Mouse (Mus musculus): Measurements from ENCODE around the gene Ncor2. TPM values are rescaled to one million over a fixed set of nuclear protein-coding genes. Genes with fewer than 3 reads are reported as not detected.

The Ncor2 gene
- total and polyA plus RNA-seq, 3 experiments: 5.0 to 46.8 TPM; not detected in 1

GRCm38 (mm10) chr5:125021298-125021697 lies 157.7 kb downstream of the Ncor2 start:
- Histone ChIP-seq H3K4me3 (ENCODE audit: control insufficient read depth in 1 of 2, insufficient read depth in 1 of 2, low read depth in 2 of 2, low read length in 2 of 2) (no peak overlapping the region), H3K27ac (ENCODE audit: control insufficient read depth, low read depth, low read length) (no peak overlapping the region), H3K79me2 (ENCODE audit: control insufficient read depth, insufficient read depth, low read length, poor library complexity) (no peaks in the 10 kb centered on the region), H3K27me3 (ENCODE audit: control insufficient read depth in 1 of 2, insufficient read depth in 2 of 2, low read length in 2 of 2) (no peaks in the 10 kb centered on the region), H3K36me3 (ENCODE audit: control insufficient read depth in 1 of 2, insufficient read depth in 2 of 2, low read length in 2 of 2) (no peaks in the 10 kb centered on the region), H3K9ac (ENCODE audit: control insufficient read depth, low read depth, low read length, poor library complexity, severe bottlenecking) (no peak overlapping the region), H3K9me3 (replicated peaks; ENCODE audit: insufficient read depth, low read length) (no peaks in the 10 kb centered on the region), H3K4me1 (ENCODE audit: control insufficient read depth in 1 of 2, insufficient read depth in 2 of 2, low read length in 2 of 2) (no peaks in the 10 kb centered on the region)
- TF ChIP-seq MYC (IDR thresholded peaks at IDR 0.05; ENCODE audit: low read depth, low read length) (no peak), SMC3 (IDR thresholded peaks at IDR 0.05; ENCODE audit: low read depth, low read length) (no peak), ZKSCAN1 (IDR thresholded peaks at IDR 0.05; ENCODE audit: low read depth, low read length) (no peak), USF2 (IDR thresholded peaks at IDR 0.05; ENCODE audit: borderline replicate concordance in 1 of 2, insufficient read depth in 1 of 2, low read depth in 1 of 2, low read length in 2 of 2) (no peak), POLR2AphosphoS5 (IDR thresholded peaks at IDR 0.05; ENCODE audit: borderline replicate concordance, low read depth, low read length) (no peak), CHD1 (IDR thresholded peaks at IDR 0.05; ENCODE audit: low read depth, low read length) (no peak), POLR2AphosphoS2 (IDR thresholded peaks at IDR 0.05; ENCODE audit: low read length) (no peak), HCFC1 (IDR thresholded peaks at IDR 0.05; ENCODE audit: low read depth, low read length) (no peak), GATA1 (IDR thresholded peaks at IDR 0.05; ENCODE audit: low read depth, low read length) (no peak), MAFK (IDR thresholded peaks at IDR 0.05; ENCODE audit: borderline replicate concordance, low read depth, low read length) (no peak), MAZ (IDR thresholded peaks at IDR 0.05; ENCODE audit: low read depth, low read length) (no peak), MYB (IDR thresholded peaks at IDR 0.05; ENCODE audit: low read depth, low read length) (no peak), KAT2A (conservative IDR thresholded peaks at IDR 0.05; ENCODE audit: low read depth, low read length) (no peak), TAL1 (IDR thresholded peaks at IDR 0.05; ENCODE audit: low read length) (no peak), TBP (IDR thresholded peaks at IDR 0.05; ENCODE audit: low read depth, low read length) (no peak), UBTF (IDR thresholded peaks at IDR 0.05; ENCODE audit: borderline replicate concordance, insufficient read depth, low read depth, low read length) (no peak), USF1 (IDR thresholded peaks at IDR 0.05; ENCODE audit: low read depth, low read length) (no peak), ZMIZ1 (IDR thresholded peaks at IDR 0.05; ENCODE audit: low read depth, low read length) (no peak)
- DNase-seq (ENCODE audit: low read depth, low spot score): no peak

- no peaks in the 10 kb centered on the region for H3K9me3 ChIP-seq (replicated peaks; ENCODE audit: insufficient read depth, low read length)
- no peak overlapping the region for H3K27ac ChIP-seq (ENCODE audit: control insufficient read depth, low read depth, low read length)
- no peaks in the 10 kb centered on the region for H3K27me3 ChIP-seq (ENCODE audit: control insufficient read depth in 1 of 2, insufficient read depth in 2 of 2, low read length in 2 of 2)
- no peaks in the 10 kb centered on the region for H3K36me3 ChIP-seq (ENCODE audit: control insufficient read depth in 1 of 2, insufficient read depth in 2 of 2, low read length in 2 of 2)
- no peak overlapping the region for H3K4me3 ChIP-seq (ENCODE audit: control insufficient read depth in 1 of 2, insufficient read depth in 1 of 2, low read depth in 2 of 2, low read length in 2 of 2)
- DNase-seq (ENCODE audit: low read depth, low spot score): no peak
- H3K9ac ChIP-seq (ENCODE audit: control insufficient read depth, low read depth, low read length, poor library complexity, severe bottlenecking): no peak overlapping the region
- no peaks in the 10 kb centered on the region for H3K4me1 ChIP-seq (ENCODE audit: control insufficient read depth in 1 of 2, insufficient read depth in 2 of 2, low read length in 2 of 2)
- no peak for TF ChIP-seq ZNF384 (IDR thresholded peaks at IDR 0.05; ENCODE audit: low read depth, low read length)
- TF ChIP-seq MYB (IDR thresholded peaks at IDR 0.05; ENCODE audit: low read depth, low read length): no peak
- no peak for TF ChIP-seq EP300 (IDR thresholded peaks at IDR 0.05; ENCODE audit: low read depth in 1 of 2, low read length in 2 of 2)
- TF ChIP-seq SIN3A (IDR thresholded peaks at IDR 0.05; ENCODE audit: low read length): no peak
- no peak for TF ChIP-seq RAD21 (IDR thresholded peaks at IDR 0.05; ENCODE audit: low read depth, low read length)
- no peak for TF ChIP-seq MAZ (IDR thresholded peaks at IDR 0.05; ENCODE audit: low read depth, low read length)
- TF ChIP-seq BHLHE40 (IDR thresholded peaks at IDR 0.05; ENCODE audit: borderline replicate concordance, low read depth, low read length): no peak
- TF ChIP-seq POLR2AphosphoS5 (IDR thresholded peaks at IDR 0.05; ENCODE audit: borderline replicate concordance, low read depth, low read length): no peak
- no peak for TF ChIP-seq TCF12 (IDR thresholded peaks at IDR 0.05; ENCODE audit: low read depth, low read length)
- TF ChIP-seq CHD2 (IDR thresholded peaks at IDR 0.05; ENCODE audit: low read length): no peak
- no peaks in the 10 kb centered on the region for H3K79me2 ChIP-seq (ENCODE audit: control insufficient read depth, insufficient read depth, low read length, poor library complexity)
Measured at GRCm38 (mm10) chr5:125019099-125019498, 159.9 kb downstream of the Ncor2 start.
